Mouse (Mus musculus): ENCODE measurements at regions not wholly inside any gene's neighbourhood (a gene's known extent, or its start where the extent isn't known, plus 50 kb on each side); places are given as distances from the start of the nearest gene placed in this dataset.

GRCm38 (mm10) chr11:43989911-43990430 lies 89.0 kb upstream of the Adra1b start:
- TF ChIP-seq CTCF (conservative IDR thresholded peaks at IDR 0.05; ENCODE audit: insufficient read depth, insufficient read length, low read depth, low read length) = no peak
- no peak for TF ChIP-seq POLR2A (IDR thresholded peaks at IDR 0.05; ENCODE audit: low read depth, low read length)
